In the genomic region with DNA sequence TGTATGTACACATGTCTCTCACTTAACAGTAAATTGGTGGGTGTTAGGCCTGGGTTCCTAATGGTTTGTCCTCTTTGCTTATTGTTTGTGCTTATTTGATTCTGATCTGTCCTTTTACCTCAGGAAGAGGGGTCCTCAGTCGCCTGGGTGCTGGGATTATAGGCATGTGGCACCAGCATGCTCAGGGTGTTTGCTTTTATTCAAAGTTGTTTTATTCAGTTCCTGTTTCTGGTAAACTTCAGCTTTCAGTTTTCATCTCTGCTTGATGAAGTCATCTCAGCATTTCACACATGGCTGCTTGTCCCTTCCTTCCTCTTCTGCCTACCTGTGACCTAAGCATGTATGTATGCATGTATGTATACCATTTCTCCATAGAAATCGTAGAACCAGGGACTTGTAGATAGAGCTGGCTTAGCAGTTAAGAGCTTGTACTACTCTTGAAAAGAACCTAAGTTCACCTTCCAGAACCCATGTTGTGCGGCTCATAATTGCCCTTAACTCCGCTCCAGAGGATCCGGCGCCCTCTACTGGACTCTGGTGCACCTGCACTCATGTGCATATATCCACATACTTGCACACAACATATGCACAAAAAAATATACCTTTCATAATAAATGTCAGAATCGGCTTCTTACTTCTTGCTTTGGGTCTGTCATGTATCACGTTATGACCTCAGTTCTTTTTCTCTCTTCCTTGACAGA, we compare ENCODE assay signal across 10 mouse cellular contexts. TPM values are rescaled to one million over a fixed set of nuclear protein-coding genes. Genes with fewer than 3 reads are reported as not detected.
DNase-seq lines count a peak whose midpoint lies in the region; ATAC-seq and TF ChIP-seq lines count a peak whose summit lies in the region.
"Had no signal": no experiment of that assay in that cellular context is flagged by ENCODE, and none has a peak within 500 bp of the region (broad histone marks: within the 10 kb centered on the region; RNA-seq: fewer than 3 reads in every experiment).

No protein-coding gene starts in this region.

- peak; percentile 9 for DNase-seq in kidney, adult 9 months
- no peak for DNase-seq in kidney, adult 11 months
- DNase-seq in 416B (ENCODE audit: low read depth), result peak; percentile 15
- no peak for DNase-seq in liver, embryonic 14.5 days (ENCODE audit: low read depth in 3 of 3, low spot score in 3 of 3)
- DNase-seq in layer of hippocampus, postnatal 14 days (ENCODE audit: low spot score in 2 of 2), result no peak
- DNase-seq in left cerebral cortex, postnatal 4 days, result no peak
- DNase-seq in thymus, adult 2 months, result no peak

- peaks cover 37% of the 10 kb centered on the region for H3K4me1 ChIP-seq in E14TG2a.4 (replicated peaks; ENCODE audit: low read depth, low read length)
- H3K4me1 ChIP-seq in liver, embryonic 14.5 days (replicated peaks; ENCODE audit: control insufficient read depth in 2 of 2, insufficient read depth in 2 of 2, low read length in 1 of 2), result peaks cover 6 to 15% of the 10 kb centered on the region in 2 experiments; a peak in 3 of 4 replicates
- peaks cover 14% of the 10 kb centered on the region for H3K4me1 ChIP-seq in thymus, adult 2 months (replicated peaks; ENCODE audit: control insufficient read depth, insufficient read depth, low read length)

- no peak for ATAC-seq in liver, embryonic 14.5 days (ENCODE audit: insufficient read depth)

- H3K27me3 ChIP-seq in E14TG2a.4 (ENCODE audit: insufficient read depth, low read length), result peaks cover 28% of the 10 kb centered on the region
- no peaks in the 10 kb centered on the region for H3K27me3 ChIP-seq in liver, embryonic 14.5 days (ENCODE audit: control insufficient read depth, insufficient read depth, low read length)
- no peaks in the 10 kb centered on the region for H3K27me3 ChIP-seq in thymus, adult 2 months (ENCODE audit: control insufficient read depth, insufficient read depth, low read length)

- no peak for TF ChIP-seq EP300 in liver, embryonic 14.5 days (IDR thresholded peaks at IDR 0.05; ENCODE audit: low read depth)

- peaks cover 6% of the 10 kb centered on the region for H3K9me3 ChIP-seq in E14TG2a.4 (ENCODE audit: low read length)
- H3K9me3 ChIP-seq in liver, embryonic 14.5 days (ENCODE audit: control insufficient read depth, low read length), result peaks cover 4% of the 10 kb centered on the region; the same call in 1 of the 2 replicates

- H3K4me3 ChIP-seq in E14TG2a.4 (replicated peaks; ENCODE audit: low read length), result no peak overlapping the region
- H3K4me3 ChIP-seq in liver, embryonic 14.5 days (ENCODE audit: insufficient read depth in 1 of 2, low read depth in 2 of 2, low read length in 2 of 2), result no peak overlapping the region
- H3K4me3 ChIP-seq in thymus, adult 2 months (ENCODE audit: control insufficient read depth, insufficient read depth, low read length), result no peak overlapping the region
- H3K4me3 ChIP-seq: heart, embryonic 12.5 days had no signal

- 87% methylated on average over 8 of the region's 8 CpGs for WGBS in liver, embryonic 14.5 days (ENCODE audit: insufficient replicate concordance)
- WGBS in thymus, adult 2 months, result 92% methylated on average over 8 of the region's 8 CpGs

- no peak overlapping the region for H3K9ac ChIP-seq in liver, embryonic 14.5 days (replicated peaks)
- H3K9ac ChIP-seq: heart, embryonic 12.5 days had no signal

- TF ChIP-seq CTCF in E14TG2a.4 (conservative IDR thresholded peaks at IDR 0.05; ENCODE audit: low read length), result peak; percentile 66
- peak; percentile 70 for TF ChIP-seq CTCF in liver, embryonic 14.5 days (IDR thresholded peaks at IDR 0.05; ENCODE audit: low read depth)
- no peak for TF ChIP-seq CTCF in thymus, adult 2 months (IDR thresholded peaks at IDR 0.05; ENCODE audit: borderline replicate concordance, control insufficient read depth, extremely low read depth, insufficient read depth, low read length, poor library complexity)

- intact Hi-C loops in left cerebral cortex, postnatal 4 days (cut with DNase I), result no loop called here

- no peak overlapping the region for H3K27ac ChIP-seq in liver, embryonic 14.5 days
- no peak overlapping the region for H3K27ac ChIP-seq in thymus, adult 2 months (ENCODE audit: control insufficient read depth, insufficient read depth, low read length)

- H3K4me2 ChIP-seq in liver, embryonic 14.5 days (ENCODE audit: low read depth), result no peak overlapping the region
- H3K4me2 ChIP-seq: heart, embryonic 12.5 days; midbrain, embryonic 11.5 days had no signal

- H3K36me3 ChIP-seq in E14TG2a.4 (ENCODE audit: insufficient read depth, low read length), result peaks cover 52% of the 10 kb centered on the region
- H3K36me3 ChIP-seq in liver, embryonic 14.5 days (replicated peaks; ENCODE audit: control insufficient read depth, insufficient read depth, low read depth), result peaks cover 3% of the 10 kb centered on the region
- no peaks in the 10 kb centered on the region for H3K36me3 ChIP-seq in thymus, adult 2 months (ENCODE audit: control insufficient read depth, insufficient read depth, low read length)

- TF ChIP-seq POLR2A in thymus, adult 2 months (IDR thresholded peaks at IDR 0.05; ENCODE audit: control insufficient read depth, extremely low read depth, insufficient read depth, low read length, poor library complexity), result no peak

RNA-seq across cellular contexts. Expression of gene Tpst1, which starts 8.2 kb away (rescaled TPM):
- polyA plus RNA-seq in liver, embryonic 14.5 days (2012; rRNA removed), result 8.4 and 10.0 TPM in 2 replicates
- polyA plus RNA-seq in liver, embryonic 14.5 days (2014; fragmentation: Nextera tagmentation; extraction: Ambion mirVana), result 22.3 and 22.8 TPM in 2 replicates
- total RNA-seq in layer of hippocampus, postnatal 14 days (2021), result 10 to 100 TPM; 47.3 to 48.8 TPM
- 10 to 100 TPM; 33.8 to 38.2 TPM for total RNA-seq in left cerebral cortex, postnatal 4 days (2021)
- 8.4 and 9.5 TPM in 2 replicates for polyA plus RNA-seq in thymus, adult 2 months (2012; rRNA removed)

RNA-seq across cellular contexts. Expression of gene Crcp, which starts 52.2 kb away (rescaled TPM):
- polyA plus RNA-seq in liver, embryonic 14.5 days (2012; rRNA removed), result 8.6 and 15.8 TPM in 2 replicates
- 14.7 and 16.1 TPM in 2 replicates for polyA plus RNA-seq in liver, embryonic 14.5 days (2014; fragmentation: Nextera tagmentation; extraction: Ambion mirVana)
- 10 to 100 TPM; 29.9 to 34.0 TPM for total RNA-seq in layer of hippocampus, postnatal 14 days (2021)
- total RNA-seq in left cerebral cortex, postnatal 4 days (2021), result 10 to 100 TPM; 44.4 to 49.5 TPM
- 17.0 and 17.5 TPM in 2 replicates for polyA plus RNA-seq in thymus, adult 2 months (2012; rRNA removed)

RNA-seq across cellular contexts. Expression of gene Asl, which starts 52.3 kb away (rescaled TPM):
- 26.1 and 30.4 TPM in 2 replicates for polyA plus RNA-seq in liver, embryonic 14.5 days (2012; rRNA removed)
- 39.8 and 47.3 TPM in 2 replicates for polyA plus RNA-seq in liver, embryonic 14.5 days (2014; fragmentation: Nextera tagmentation; extraction: Ambion mirVana)
- total RNA-seq in layer of hippocampus, postnatal 14 days (2021), result 10 to 100 TPM; 19.2 to 21.5 TPM
- total RNA-seq in left cerebral cortex, postnatal 4 days (2021), result 10 to 100 TPM; 31.0 to 34.9 TPM
- polyA plus RNA-seq in thymus, adult 2 months (2012; rRNA removed), result 33.0 and 40.4 TPM in 2 replicates

Comparison
In these comparisons a context has a peak if more than half of its experiments do, and no peak if none do; other contexts are left out.
1. DNase-seq: peak in kidney, adult 9 months (single experiment) and 416B (single experiment); none in kidney, adult 11 months (single experiment), liver, embryonic 14.5 days (0 of 3), layer of hippocampus, postnatal 14 days (0 of 2), left cerebral cortex, postnatal 4 days (single experiment) and thymus, adult 2 months (single experiment).